Mouse (Mus musculus) thymus, postnatal 36 days (tissue): ENCODE data around the gene Txlna.
A peak's percentile ranks its signal among the peaks of the same experiment; 100 is the strongest.

Experiments used
- DNase-seq, 2 experiments: peaks; one replicate each; pipeline ENCODE4 v3.0.0; 2022; ENCODE audit warnings: mixed read lengths in 2 of 2

The Txlna gene

GRCm38 (mm10) chr4:129585773-129586172 is 55.1 kb downstream of the Txlna start:
- DNase-seq, result no peak

GRCm38 (mm10) chr4:129584884-129585608 is 55.8 kb downstream of the Txlna start:
- DNase-seq, result peak; percentile 89 to 92

- no peak for DNase-seq
Measured at GRCm38 (mm10) chr4:129584370-129584769, 56.5 kb downstream of the Txlna start.

- no peak for DNase-seq
Measured at GRCm38 (mm10) chr4:129582251-129582650, 58.6 kb downstream of the Txlna start.

- peak; percentile 61 to 78 for DNase-seq
Measured at GRCm38 (mm10) chr4:129580347-129580746, 60.5 kb downstream of the Txlna start.

- no peak for DNase-seq
Measured at GRCm38 (mm10) chr4:129578466-129578865, 62.4 kb downstream of the Txlna start, which contains the start of gene Fam167b. TSS of gene Fam167b (minus strand) at chr4:129578549.

- DNase-seq, result no peak
Measured at GRCm38 (mm10) chr4:129577688-129578087, 63.2 kb downstream of the Txlna start.

- DNase-seq, result peak; percentile 86
Measured at GRCm38 (mm10) chr4:129576863-129577491, 63.9 kb downstream of the Txlna start.
